Mouse (Mus musculus) liver, adult 2 months (tissue): ENCODE measurements at regions not wholly inside any gene's neighbourhood (a gene's known extent, or its start where the extent isn't known, plus 50 kb on each side); places are given as distances from the start of the nearest gene placed in this dataset.
A peak's percentile ranks its signal among the peaks of the same experiment; 100 is the strongest.

Source experiments
- DNase-seq: peaks from one replicate; pipeline ENCODE4 v3.0.0-alpha.2; 2011; ENCODE audit warnings: low read depth, low spot score; ENCODE audit errors: extremely low read depth
- H3K27ac ChIP-seq: fragments of 200-500 bp; replicated peaks from 2 replicates; pipeline ENCODE4 v1.5.1; 2012; ENCODE audit warnings: low read depth, mild to moderate bottlenecking, control low read depth, inconsistent platforms, low read length; ENCODE audit not compliant: insufficient read depth
- H3K27me3 ChIP-seq: fragments of 200-500 bp; 2 replicates; pipeline ENCODE4 v1.6.1; 2012; ENCODE audit warnings: mild to moderate bottlenecking, moderate library complexity, low read length, inconsistent platforms; ENCODE audit not compliant: control insufficient read depth, insufficient read depth
- H3K36me3 ChIP-seq: fragments of 200-500 bp; 2 replicates; pipeline ENCODE4 v1.6.1; 2012; ENCODE audit warnings: low read length, inconsistent platforms; ENCODE audit not compliant: control insufficient read depth, insufficient read depth
- H3K4me1 ChIP-seq: fragments of 200-500 bp; 2 replicates; pipeline ENCODE4 v1.6.1; 2011; ENCODE audit warnings: low read length; ENCODE audit not compliant: control insufficient read depth, insufficient read depth
- H3K4me3 ChIP-seq: fragments of 200-500 bp; 2 replicates; pipeline ENCODE4 v1.5.1; 2011; ENCODE audit warnings: low read depth, mild to moderate bottlenecking, control low read depth, low read length, moderate library complexity; ENCODE audit not compliant: insufficient read depth
- H3K79me2 ChIP-seq: fragments of 200-500 bp; 2 replicates; pipeline ENCODE4 v1.6.1; 2012; ENCODE audit warnings: inconsistent platforms, mild to moderate bottlenecking, low read length, moderate library complexity; ENCODE audit not compliant: control insufficient read depth, insufficient read depth
- H3K9ac ChIP-seq: fragments of 200-500 bp; 2 replicates; pipeline ENCODE4 v1.6.1; 2012; ENCODE audit warnings: low read depth, mild to moderate bottlenecking, control low read depth, inconsistent platforms, low read length
- CTCF ChIP-seq: fragments of 200-500 bp; IDR thresholded peaks from 2 replicates; pipeline ENCODE4 v1.5.1; 2011; ENCODE audit warnings: low read depth, low read length, control low read depth
- POLR2A ChIP-seq: fragments of 200-500 bp; IDR thresholded peaks from 2 replicates; pipeline ENCODE4 v1.6.1; 2011; ENCODE audit warnings: low read length, control low read depth; ENCODE audit not compliant: insufficient read depth; ENCODE audit errors: extremely low read depth
- whole genome bisulfite sequencing: fragments of 180-500 bp; shearing (Covaris S2); methylation state at CpG from one replicate; pipeline ENCODE4 v1.1.7; 2018; 5-methylcytosine and 5-hydroxymethylcytosine counted together

GRCm38 (mm10) chr10:37325514-37326167 lies 186.9 kb upstream of the Marcks start:
- Histone ChIP-seq H3K79me2 (no peaks in the 10 kb centered on the region), H3K9ac (no peak overlapping the region), H3K4me1 (peaks cover 5% of the 10 kb centered on the region; the same call in 1 of the 2 replicates), H3K27me3 (no peaks in the 10 kb centered on the region; the same call in 1 of the 2 replicates), H3K27ac (no peak overlapping the region), H3K4me3 (no peak overlapping the region), H3K36me3 (no peaks in the 10 kb centered on the region)
- TF ChIP-seq POLR2A (no peak), CTCF (no peak)
- 13% methylated on average over 6 of the region's 6 CpGs for WGBS
- peak; percentile 97 for DNase-seq

DNA sequence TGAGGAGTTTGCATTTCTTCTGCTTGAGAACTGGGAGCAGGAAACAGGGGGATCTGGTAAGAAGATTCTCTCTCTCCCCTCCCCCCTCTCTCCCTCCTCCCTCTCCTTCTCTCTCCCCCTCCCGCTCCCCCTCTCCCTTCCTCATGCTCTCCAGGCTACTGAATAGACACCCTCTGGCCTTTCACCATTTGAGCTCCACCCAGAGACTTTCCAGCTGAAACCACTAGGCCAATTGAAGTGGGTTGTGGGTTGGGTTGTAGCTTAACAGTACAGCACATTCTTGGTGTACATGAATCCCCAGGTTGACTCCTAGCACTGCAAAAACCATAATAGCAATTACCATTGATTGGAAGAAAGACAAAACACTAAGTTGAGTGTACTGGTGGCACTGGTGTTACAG lies 185.0 kb upstream of the Marcks start:
- peaks cover 5% of the 10 kb centered on the region; the same call in 1 of the 2 replicates for H3K4me1 ChIP-seq
- no peak for DNase-seq
- no peaks in the 10 kb centered on the region for H3K36me3 ChIP-seq
- H3K4me3 ChIP-seq: no peak overlapping the region
- 86% methylated on average over 1 of the region's 1 CpGs for WGBS
- TF ChIP-seq POLR2A (no peak), CTCF (no peak)
- H3K79me2 ChIP-seq: no peaks in the 10 kb centered on the region
- no peak overlapping the region for H3K27ac ChIP-seq
- no peak overlapping the region for H3K9ac ChIP-seq
- H3K27me3 ChIP-seq: no peaks in the 10 kb centered on the region; the same call in 1 of the 2 replicates

DNA sequence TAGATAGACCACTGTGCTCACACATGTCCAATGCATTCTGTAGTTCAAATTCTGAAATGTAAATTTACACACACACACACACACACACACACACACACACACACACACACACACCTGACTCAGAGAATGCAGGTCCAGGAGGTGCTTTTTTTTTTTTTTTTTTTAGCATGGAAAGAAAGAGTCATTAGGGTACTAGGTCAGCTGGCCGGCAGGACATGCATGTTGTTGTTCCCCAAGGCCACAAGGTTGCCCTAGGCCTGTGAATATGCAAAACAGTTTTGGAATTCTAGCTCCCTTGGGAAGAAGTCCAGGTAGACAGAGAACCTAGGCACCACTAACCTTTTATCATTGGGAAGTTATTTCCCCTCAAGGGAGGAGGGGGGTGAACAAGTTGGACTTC lies 184.1 kb upstream of the Marcks start:
- TF ChIP-seq CTCF (no peak), POLR2A (no peak)
- WGBS: 16% methylated on average over 1 of the region's 1 CpGs
- peak; percentile 37 for DNase-seq

DNA sequence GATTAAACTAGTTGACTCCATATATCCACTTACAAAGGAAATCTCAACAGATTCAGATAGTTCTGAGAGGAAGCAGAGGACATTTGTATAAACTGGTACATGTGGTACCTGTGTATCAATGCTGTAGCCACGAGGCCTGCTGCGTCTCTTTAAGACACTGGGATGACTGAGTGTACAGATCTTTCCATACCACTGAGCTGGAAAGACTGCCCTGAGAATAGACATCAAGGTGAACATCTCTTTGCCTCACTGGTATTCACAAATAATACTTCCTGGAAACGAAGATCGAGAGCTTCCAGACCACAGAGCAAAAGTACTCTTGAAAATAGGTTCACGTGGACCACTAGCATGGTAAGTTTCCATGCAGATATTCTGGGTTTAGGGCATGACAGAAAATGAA lies 183.6 kb upstream of the Marcks start:
- 98% methylated on average over 5 of the region's 5 CpGs for WGBS
- Histone ChIP-seq H3K36me3 (no peaks in the 10 kb centered on the region), H3K4me1 (peaks cover 5% of the 10 kb centered on the region; the same call in 1 of the 2 replicates), H3K79me2 (no peaks in the 10 kb centered on the region), H3K4me3 (no peak overlapping the region), H3K9ac (no peak overlapping the region), H3K27me3 (no peaks in the 10 kb centered on the region), H3K27ac (no peak overlapping the region)
- DNase-seq: no peak
- TF ChIP-seq POLR2A (no peak), CTCF (no peak)

More for the DNA sequence above, 184.1 kb upstream of the Marcks start:
- no peak overlapping the region for H3K27ac ChIP-seq
- H3K4me1 ChIP-seq: peaks cover 5% of the 10 kb centered on the region; the same call in 1 of the 2 replicates
- no peak overlapping the region for H3K4me3 ChIP-seq
- no peaks in the 10 kb centered on the region for H3K79me2 ChIP-seq
- H3K27me3 ChIP-seq: no peaks in the 10 kb centered on the region
- no peak overlapping the region for H3K9ac ChIP-seq
- no peaks in the 10 kb centered on the region for H3K36me3 ChIP-seq

DNA sequence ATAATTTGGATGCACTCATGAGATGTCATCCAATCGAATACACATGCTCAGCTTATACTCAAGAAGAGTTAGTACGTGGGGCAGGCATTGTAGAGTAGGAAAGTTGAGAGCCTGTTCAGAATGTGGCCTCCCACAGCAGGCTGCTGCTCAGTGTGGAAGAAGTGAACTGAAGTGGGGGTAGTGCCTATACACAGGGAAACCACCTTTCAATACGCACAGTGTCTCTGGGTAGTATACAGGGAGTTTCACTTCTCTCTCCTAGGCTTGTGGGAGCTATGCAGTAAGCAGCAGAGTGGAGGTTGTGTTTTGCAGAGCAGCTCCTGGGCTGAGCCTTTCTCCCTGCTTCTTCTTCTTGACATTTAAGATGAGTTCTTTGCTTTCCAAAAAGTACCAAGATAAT lies 182.5 kb upstream of the Marcks start:
- H3K4me1 ChIP-seq: peaks cover 2% of the 10 kb centered on the region; the same call in 1 of the 2 replicates
- H3K4me3 ChIP-seq: no peak overlapping the region
- no peaks in the 10 kb centered on the region for H3K36me3 ChIP-seq
- TF ChIP-seq CTCF (no peak), POLR2A (no peak)
- H3K27me3 ChIP-seq: no peaks in the 10 kb centered on the region
- H3K9ac ChIP-seq: no peak overlapping the region
- H3K79me2 ChIP-seq: no peaks in the 10 kb centered on the region
- DNase-seq: peak; percentile 34
- 85% methylated on average over 3 of the region's 3 CpGs for WGBS
- no peak overlapping the region for H3K27ac ChIP-seq

GRCm38 (mm10) chr10:37319746-37320430 lies 181.2 kb upstream of the Marcks start:
- Histone ChIP-seq H3K4me1 (no peaks in the 10 kb centered on the region; the same call in 1 of the 2 replicates), H3K36me3 (no peaks in the 10 kb centered on the region), H3K79me2 (no peaks in the 10 kb centered on the region), H3K9ac (no peak overlapping the region), H3K4me3 (no peak overlapping the region), H3K27me3 (peaks cover 3% of the 10 kb centered on the region; the same call in 1 of the 2 replicates), H3K27ac (no peak overlapping the region)
- TF ChIP-seq POLR2A (no peak), CTCF (no peak)
- 89% methylated on average over 8 of the region's 8 CpGs for WGBS
- DNase-seq: no peak
